Mouse (Mus musculus): ENCODE measurements around the gene Il17rd. TPM values are rescaled to one million over a fixed set of nuclear protein-coding genes. Genes with fewer than 3 reads are reported as not detected.

Il17rd gene
- polyA plus RNA-seq (2012): 0.01 TPM in 1 of 2 replicates, not detected in the other

DNA sequence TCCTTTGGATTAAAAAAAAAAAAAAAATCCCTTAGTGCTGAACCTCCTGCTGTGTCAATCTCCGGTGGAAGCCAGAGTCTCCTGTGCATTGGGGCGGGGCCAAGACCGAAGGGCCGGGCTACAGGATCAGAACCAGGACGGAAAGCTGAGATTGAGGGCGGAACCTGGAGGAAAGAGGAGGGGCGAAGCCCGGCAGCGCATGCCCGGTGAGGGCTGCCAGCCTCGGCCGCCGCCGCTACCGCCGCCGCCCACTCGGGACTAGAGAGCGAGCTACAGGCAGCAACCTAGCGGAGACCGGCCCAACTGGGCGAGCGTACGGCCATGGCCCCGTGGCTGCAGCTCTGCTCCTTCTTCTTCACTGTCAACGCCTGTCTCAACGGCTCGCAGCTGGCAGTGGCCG is at the start of gene Il17rd:
Gene Il17rd, plus strand, starts transcription at position 159 of the 400 bp plus-strand sequence.

DNA sequence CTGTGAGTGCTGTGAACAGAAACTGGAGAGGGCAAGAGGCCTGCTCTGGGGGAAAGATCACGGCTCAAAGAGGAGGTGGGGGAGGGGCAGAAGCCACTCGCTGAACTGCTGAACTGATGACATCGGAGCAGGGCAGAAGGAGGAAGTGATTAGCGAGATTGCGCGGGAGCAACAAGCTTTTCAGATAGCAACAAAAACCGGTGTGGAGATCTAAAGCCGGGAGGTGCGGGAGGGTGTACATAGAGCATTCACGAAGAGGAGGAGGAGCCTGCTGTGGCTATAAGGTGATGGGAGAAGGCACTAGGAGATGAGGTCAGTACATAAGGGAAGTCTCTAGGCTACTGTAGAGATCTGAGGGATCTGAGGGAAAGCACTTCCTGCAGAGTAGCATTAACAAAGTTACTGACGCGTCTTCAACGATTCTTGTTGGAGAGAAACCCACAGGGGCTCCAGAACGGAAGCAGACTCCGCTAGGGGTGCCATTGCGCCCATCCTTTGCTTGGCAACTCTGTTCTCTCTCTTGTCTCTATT is 44.5 kb upstream of the Il17rd start, which contains the start of gene Hesx1:
Gene Hesx1, plus strand, starts transcription at position 206 of the 531 bp plus-strand sequence.

DNA sequence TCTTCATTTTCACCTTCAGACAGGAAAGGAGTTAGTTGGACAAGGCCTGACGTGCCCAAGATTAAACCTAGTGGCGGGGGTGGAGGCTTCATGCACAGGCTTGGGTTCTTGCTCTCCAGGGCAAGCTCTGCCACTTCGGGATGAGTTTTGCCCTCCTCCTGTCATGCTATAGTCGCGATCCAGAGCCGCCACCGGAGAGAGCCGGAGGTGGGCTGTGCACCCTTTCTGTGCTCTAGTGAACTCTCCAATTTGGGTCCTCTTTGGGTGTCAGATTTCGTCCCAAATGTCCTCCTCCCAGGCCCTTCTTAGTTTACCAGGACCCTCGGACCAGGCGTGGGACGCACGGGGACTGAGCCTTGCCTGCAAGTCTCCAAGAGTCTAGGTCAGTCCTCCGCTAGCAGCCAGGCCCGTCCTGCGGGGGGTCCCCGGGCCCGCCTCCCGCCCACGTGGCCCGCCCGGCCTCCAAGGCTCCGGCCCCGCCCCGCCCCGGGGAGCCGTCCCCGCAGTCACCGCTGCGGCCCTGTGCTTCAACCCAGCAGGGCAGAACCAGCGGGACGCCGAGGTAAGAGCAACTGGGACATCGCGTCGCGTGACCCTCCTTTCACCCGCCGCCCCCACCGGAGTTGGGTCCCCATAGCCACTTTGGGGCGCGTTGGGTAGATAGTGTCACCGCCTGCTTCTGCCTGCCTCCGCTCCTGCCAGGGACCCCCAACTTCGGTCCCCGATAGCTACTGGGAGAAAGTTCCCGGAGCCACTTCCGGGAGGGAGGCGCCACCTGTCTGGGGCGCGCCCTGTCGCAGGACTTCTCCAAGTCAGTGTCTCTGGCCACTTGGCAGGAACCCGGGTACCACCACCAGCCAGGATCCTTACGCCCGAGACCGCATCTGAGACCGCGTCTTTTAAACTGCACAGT is 75.9 kb downstream of the Il17rd start, which contains the start of gene Arhgef3:
Gene Arhgef3, plus strand, starts transcription at position 538 of the 913 bp plus-strand sequence.

Other genes starting within 250 kb of the Il17rd start
- not detected in 2 replicates for gene Asb14, start 144.4 kb upstream of the Il17rd start, polyA plus RNA-seq (2012)
- gene Appl1, start 67.7 kb upstream of the Il17rd start, polyA plus RNA-seq (2012): 1.6 and 2.2 TPM in 2 replicates
- 0.07 and 0.21 TPM in 2 replicates for gene Hesx1, start 44.5 kb upstream of the Il17rd start, polyA plus RNA-seq (2012)
- 10.4 and 11.8 TPM in 2 replicates for gene Arhgef3, start 76.0 kb downstream of the Il17rd start, polyA plus RNA-seq (2012)